Mouse (Mus musculus): ENCODE data around the gene Obscn.

DNA sequence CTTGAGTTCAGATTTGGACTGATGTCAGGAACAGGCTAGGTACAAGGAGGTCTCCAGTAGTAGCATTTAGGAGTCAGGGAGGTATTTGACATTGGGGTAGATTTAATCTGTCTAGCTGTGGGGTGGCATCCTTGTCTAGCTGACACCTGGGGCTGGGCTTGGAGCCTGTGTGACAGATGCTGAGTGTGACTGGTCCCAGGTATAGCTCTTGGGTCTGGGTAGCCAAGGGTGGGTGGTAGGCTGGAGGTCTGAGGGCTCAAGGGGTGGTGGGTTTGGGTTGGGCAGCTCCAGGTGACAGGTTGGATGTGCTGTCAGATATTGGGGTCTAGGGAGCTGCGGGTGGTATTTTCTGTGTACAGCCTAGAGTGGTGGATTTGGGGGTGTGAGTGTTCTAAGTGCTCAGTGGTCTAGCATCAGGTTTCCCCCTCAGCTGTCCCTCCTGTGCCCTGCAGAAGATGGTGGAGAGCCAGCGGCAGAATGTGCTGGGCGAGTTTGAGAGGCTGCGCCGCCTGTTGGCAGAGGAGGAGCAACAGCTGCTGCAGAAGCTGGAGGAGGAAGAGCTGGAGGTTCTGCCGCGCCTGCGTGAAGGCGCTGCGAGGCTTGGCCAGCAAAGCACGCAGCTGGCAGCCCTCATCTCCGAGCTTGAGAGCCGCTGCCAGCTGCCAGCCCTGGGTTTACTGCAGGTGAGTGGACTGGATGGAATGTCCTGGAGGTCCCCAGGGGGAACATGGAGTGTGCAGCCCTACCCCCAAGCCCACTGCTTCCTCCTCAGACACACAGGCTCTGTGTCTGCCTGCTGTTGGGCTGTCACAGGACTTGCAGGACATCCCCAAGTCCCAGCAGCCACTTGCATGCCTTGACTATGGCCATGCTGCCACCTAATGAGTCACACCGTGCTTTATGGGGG, 154.4 kb downstream of the Obscn start:
- TF ChIP-seq CTCF (IDR thresholded peaks at IDR 0.05; ENCODE audit: control insufficient read depth, insufficient read depth, low read length): peak; percentile 90
- peak; percentile 68; the same call in 1 of the 2 replicates for TF ChIP-seq POLR2A (IDR thresholded peaks at IDR 0.05; ENCODE audit: borderline replicate concordance, control insufficient read depth, low read depth, low read length)
